Mouse (Mus musculus) midbrain, embryonic 14.5 days (tissue): ENCODE results near the gene Ifi35. TPM values are rescaled to one million over a fixed set of nuclear protein-coding genes. Genes with fewer than 3 reads are reported as not detected.
"Not testable (repeated sequence)": the region's sequence is repeated elsewhere in the genome, so short reads cannot be mapped to it uniquely, and the experiment has no call there.

Source experiments
- ATAC-seq: fragments of 200-750 bp; cut with Nextera tagmentation; 2 replicates; pipeline ENCODE4 v1.8.0; 2017; ENCODE audit warnings: moderate number of reproducible peaks, moderate library complexity; ENCODE audit not compliant: low FRiP score, low TSS enrichment
- DNase-seq: peaks from one replicate; pipeline ENCODE4 v3.0.0-alpha.2; 2015
- H3K27ac ChIP-seq: fragments of 300-500 bp; sonication (generic); replicated peaks from 2 replicates; pipeline ENCODE4 v1.5.1; 2014; ENCODE audit warnings: mild to moderate bottlenecking, low read depth, low read length, moderate library complexity
- H3K27me3 ChIP-seq: fragments of 300-500 bp; sonication (generic); 2 replicates; pipeline ENCODE4 v1.6.1; 2014; ENCODE audit warnings: low read length, control low read depth, mixed read lengths; ENCODE audit not compliant: control insufficient read depth, insufficient read depth
- H3K36me3 ChIP-seq: fragments of 300-500 bp; sonication (generic); 2 replicates; pipeline ENCODE4 v1.6.1; 2014; ENCODE audit warnings: low read length, control low read depth; ENCODE audit not compliant: control insufficient read depth, insufficient read depth
- H3K4me1 ChIP-seq: fragments of 300-500 bp; sonication (generic); 2 replicates; pipeline ENCODE4 v1.6.1; 2014; ENCODE audit warnings: mild to moderate bottlenecking, antibody characterized with exemption, low read length, control low read depth; ENCODE audit not compliant: control insufficient read depth, insufficient read depth
- H3K4me2 ChIP-seq: fragments of 300-500 bp; sonication (generic); 2 replicates; pipeline ENCODE4 v1.6.1; 2014; ENCODE audit warnings: mild to moderate bottlenecking, low read length, moderate library complexity
- H3K4me3 ChIP-seq: fragments of 300-500 bp; sonication (generic); replicated peaks from 2 replicates; pipeline ENCODE4 v1.5.1; 2014; ENCODE audit warnings: low read depth, low read length
- H3K9ac ChIP-seq: fragments of 300-500 bp; sonication (generic); replicated peaks from 2 replicates; pipeline ENCODE4 v1.6.1; 2014; ENCODE audit warnings: mild to moderate bottlenecking, low read length, moderate library complexity
- H3K9me3 ChIP-seq: fragments of 300-500 bp; sonication (generic); 2 replicates; pipeline ENCODE4 v1.6.1; 2016; ENCODE audit warnings: low read length, control low read depth, mixed read lengths; ENCODE audit not compliant: control insufficient read depth
- WGBS: fragments of 180-500 bp; shearing (Covaris S2); extraction: QIAGEN DNeasy Blood & Tissue Kit; methylation state at CpG from one replicate; pipeline ENCODE4 v1.1.7; 2014; 5-methylcytosine and 5-hydroxymethylcytosine counted together
- polyA plus RNA-seq: library from polyadenylated mRNA; unstranded; fragments of >200 nt; fragmentation: Nextera tagmentation; extraction: Ambion mirVana; gene quantifications from 2 replicates; pipeline ENCODE4 v1.2.1, GENCODE M21; 2014

The Ifi35 gene
- polyA plus RNA-seq, 1 experiment from 2014 or later: 5.9 TPM

DNA sequence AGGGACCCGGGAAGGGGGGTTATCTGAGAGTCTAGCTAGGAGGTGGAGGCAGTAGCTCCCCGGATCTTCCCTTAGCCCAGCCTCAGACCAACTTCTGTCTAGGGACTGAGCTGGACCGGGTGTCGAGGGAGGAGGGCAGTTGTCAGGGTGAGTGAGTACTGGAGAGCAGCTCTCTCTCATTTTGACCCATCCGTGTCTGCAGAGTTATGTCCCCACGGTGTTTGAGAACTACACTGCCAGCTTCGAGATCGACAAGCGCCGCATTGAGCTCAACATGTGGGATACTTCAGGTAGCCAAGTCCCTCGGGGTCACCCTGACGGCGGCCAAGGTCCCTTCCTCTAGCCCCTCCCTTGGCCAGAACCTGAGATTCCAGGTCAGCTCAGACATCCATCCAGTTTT is 20.5 kb downstream of the Ifi35 start:
- 4% methylated on average over 13 of the region's 13 CpGs for WGBS
- Histone ChIP-seq H3K4me2 (peak overlapping the region; percentile 77), H3K27ac (peak overlapping the region; percentile 85), H3K4me3 (peak overlapping the region; percentile 81), H3K36me3 (peaks cover 9% of the 10 kb centered on the region), H3K27me3 (no peaks in the 10 kb centered on the region), H3K9ac (peak overlapping the region; percentile 79), H3K9me3 (no peaks in the 10 kb centered on the region), H3K4me1 (peaks cover 28% of the 10 kb centered on the region)
- DNase-seq: no peak
- no peak for ATAC-seq

DNA sequence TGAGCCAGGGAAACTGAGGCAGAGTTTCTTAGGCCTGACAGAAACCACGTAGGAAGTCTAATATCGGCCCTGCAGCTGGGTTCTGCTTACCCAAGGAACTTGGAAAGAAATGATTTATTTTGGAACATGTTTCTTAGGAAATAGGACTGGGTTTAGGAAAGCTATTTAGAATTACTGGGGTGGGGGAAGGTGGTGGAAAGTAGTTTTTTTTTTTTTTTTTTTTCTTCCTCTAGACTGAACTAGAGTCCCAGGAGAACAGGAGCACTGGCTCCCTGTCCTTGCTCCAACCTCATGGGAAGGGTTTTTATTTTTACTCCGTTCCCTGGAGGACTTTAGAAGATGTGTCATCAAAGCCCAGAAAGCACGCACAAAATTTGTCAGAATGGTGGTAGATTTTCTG is 20.9 kb downstream of the Ifi35 start:
- ATAC-seq (no peak), DNase-seq (no peak)
- WGBS: 62% methylated on average over 4 of the region's 4 CpGs
- H3K27me3 ChIP-seq: no peaks in the 10 kb centered on the region
- no peaks in the 10 kb centered on the region for H3K9me3 ChIP-seq
- peak overlapping the region; percentile 77 for H3K4me2 ChIP-seq
- peak overlapping the region; percentile 79 for H3K9ac ChIP-seq
- H3K36me3 ChIP-seq: peaks cover 9% of the 10 kb centered on the region
- H3K4me1 ChIP-seq: peaks cover 24% of the 10 kb centered on the region
- no peak overlapping the region for H3K27ac ChIP-seq
- H3K4me3 ChIP-seq: peak overlapping the region; percentile 81

- no peak for DNase-seq
- H3K4me3 ChIP-seq: no peak overlapping the region
- no peak overlapping the region for H3K27ac ChIP-seq
- no peaks in the 10 kb centered on the region for H3K9me3 ChIP-seq
- peaks cover 20% of the 10 kb centered on the region for H3K4me1 ChIP-seq
- 10% methylated on average over 7 of the region's 7 CpGs for WGBS
- H3K36me3 ChIP-seq: peaks cover 9% of the 10 kb centered on the region
- H3K27me3 ChIP-seq: no peaks in the 10 kb centered on the region
- no peak for ATAC-seq
- H3K4me2 ChIP-seq: peak overlapping the region; percentile 29
- H3K9ac ChIP-seq: no peak overlapping the region
Observed at GRCm38 (mm10) chr11:101470206-101470605, 22.0 kb downstream of the Ifi35 start.

- ATAC-seq (no peak), DNase-seq (no peak)
- peaks cover 9% of the 10 kb centered on the region for H3K36me3 ChIP-seq
- 56% methylated on average over 3 of the region's 3 CpGs for WGBS
- H3K9ac ChIP-seq: no peak overlapping the region
- peaks cover 14% of the 10 kb centered on the region for H3K4me1 ChIP-seq
- no peaks in the 10 kb centered on the region for H3K9me3 ChIP-seq
- no peak overlapping the region for H3K4me3 ChIP-seq
- no peak overlapping the region for H3K4me2 ChIP-seq
- H3K27ac ChIP-seq: no peak overlapping the region
- H3K27me3 ChIP-seq: no peaks in the 10 kb centered on the region
Observed at GRCm38 (mm10) chr11:101471926-101472325, 23.7 kb downstream of the Ifi35 start.

DNA sequence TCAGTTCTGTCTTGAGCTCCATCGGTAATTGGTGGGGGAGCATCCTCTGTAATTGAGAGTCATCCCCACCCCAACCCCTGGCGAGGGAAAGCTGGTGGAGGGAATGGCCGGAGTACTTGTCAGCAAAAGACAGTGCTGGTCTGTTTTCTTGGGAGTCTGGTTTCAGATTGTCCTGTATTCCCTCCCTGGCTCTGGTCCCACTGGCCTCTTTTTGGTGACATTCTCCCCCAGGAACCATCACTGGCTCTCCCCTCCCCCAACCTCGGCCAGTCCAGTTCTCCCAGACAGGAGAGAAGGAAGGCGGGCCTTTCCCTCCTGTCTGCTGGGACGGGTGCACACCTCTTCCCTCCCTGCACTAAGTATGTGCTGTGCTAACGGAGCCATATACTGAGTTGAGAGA is 24.1 kb downstream of the Ifi35 start:
- peaks cover 12% of the 10 kb centered on the region for H3K4me1 ChIP-seq

DNA sequence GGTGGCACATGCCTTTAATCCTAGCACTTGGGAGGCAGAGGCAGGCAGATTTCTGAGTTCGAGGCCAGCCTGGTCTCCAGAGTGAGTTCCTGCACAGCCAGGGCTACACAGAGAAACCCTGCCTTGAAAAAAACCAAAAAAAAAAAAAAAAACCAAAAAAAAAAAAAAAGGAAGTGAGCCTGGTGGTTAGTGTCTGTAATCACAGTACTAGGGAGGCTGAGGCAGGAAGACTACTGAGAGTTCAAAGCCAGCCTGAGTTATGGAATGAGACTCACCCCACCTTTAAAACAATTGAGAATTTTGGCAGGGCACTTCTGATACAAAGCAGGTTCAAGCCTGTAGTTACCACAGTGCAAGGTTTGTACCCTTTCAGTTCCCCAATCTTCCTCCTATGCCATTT is 25.5 kb downstream of the Ifi35 start:
- not testable (repeated sequence) for H3K27ac ChIP-seq, H3K9ac ChIP-seq, ATAC-seq, H3K4me3 ChIP-seq, H3K36me3 ChIP-seq, DNase-seq, H3K4me2 ChIP-seq, H3K9me3 ChIP-seq, H3K27me3 ChIP-seq
- peaks cover 12% of the 10 kb centered on the region for H3K4me1 ChIP-seq
- 70% methylated on average over 1 of the region's 1 CpGs for WGBS

More for the DNA sequence above, 24.1 kb downstream of the Ifi35 start:
- H3K4me3 ChIP-seq: no peak overlapping the region
- WGBS: 67% methylated on average over 7 of the region's 7 CpGs
- no peak for DNase-seq
- H3K9ac ChIP-seq: no peak overlapping the region
- no peak overlapping the region for H3K4me2 ChIP-seq
- H3K9me3 ChIP-seq: no peaks in the 10 kb centered on the region
- ATAC-seq: no peak
- H3K27ac ChIP-seq: no peak overlapping the region
- no peaks in the 10 kb centered on the region for H3K27me3 ChIP-seq
- H3K36me3 ChIP-seq: peaks cover 9% of the 10 kb centered on the region

- DNase-seq (no peak), ATAC-seq (no peak)
- H3K4me1 ChIP-seq: peaks cover 8% of the 10 kb centered on the region
- no peak overlapping the region for H3K27ac ChIP-seq
- H3K4me2 ChIP-seq: no peak overlapping the region
- H3K36me3 ChIP-seq: peaks cover 9% of the 10 kb centered on the region
- no peaks in the 10 kb centered on the region for H3K27me3 ChIP-seq
- no peak overlapping the region for H3K4me3 ChIP-seq
- WGBS: 64% methylated on average over 5 of the region's 5 CpGs
- no peak overlapping the region for H3K9ac ChIP-seq
- no peaks in the 10 kb centered on the region for H3K9me3 ChIP-seq
Observed at GRCm38 (mm10) chr11:101474298-101474697, 26.1 kb downstream of the Ifi35 start.

DNA sequence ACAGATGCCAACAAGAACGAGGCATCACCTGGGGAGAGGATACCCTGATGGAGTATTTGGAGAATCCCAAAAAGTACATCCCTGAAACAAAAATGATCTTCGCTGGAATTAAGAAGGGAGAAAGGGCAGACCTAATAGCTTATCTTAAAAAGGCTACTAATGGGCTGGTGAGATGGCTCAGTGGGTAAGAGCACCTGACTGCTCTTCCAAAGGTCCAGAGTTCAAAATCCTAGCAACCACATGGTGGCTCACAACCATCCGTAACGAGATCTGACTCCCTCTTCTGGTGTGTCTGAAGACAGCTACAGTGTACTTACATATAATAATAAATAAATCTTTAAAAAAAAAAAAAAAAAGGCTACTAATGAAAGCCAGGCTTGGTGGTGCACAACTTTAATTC is 28.2 kb downstream of the Ifi35 start:
- not testable (repeated sequence) for H3K4me2 ChIP-seq, ATAC-seq, DNase-seq, H3K27ac ChIP-seq, H3K4me3 ChIP-seq, H3K9ac ChIP-seq, H3K36me3 ChIP-seq, H3K27me3 ChIP-seq, H3K9me3 ChIP-seq
- 91% methylated on average over 4 of the region's 4 CpGs for WGBS
- H3K4me1 ChIP-seq: peaks cover 17% of the 10 kb centered on the region

GRCm38 (mm10) chr11:101477194-101477551 is 29.0 kb downstream of the Ifi35 start:
- H3K4me1 ChIP-seq: peaks cover 17% of the 10 kb centered on the region
- no peak overlapping the region for H3K4me3 ChIP-seq
- peak overlapping the region; percentile 20; the same call in 1 of the 2 replicates for H3K4me2 ChIP-seq
- 5% methylated on average over 4 of the region's 4 CpGs for WGBS
- DNase-seq: peak; percentile 78
- H3K9me3 ChIP-seq: no peaks in the 10 kb centered on the region
- no peaks in the 10 kb centered on the region for H3K36me3 ChIP-seq
- peak; percentile 63 for ATAC-seq
- no peaks in the 10 kb centered on the region for H3K27me3 ChIP-seq
- no peak overlapping the region for H3K9ac ChIP-seq
- peak overlapping the region; percentile 93 for H3K27ac ChIP-seq
